Mouse (Mus musculus) E14TG2a.4 (cell line): ENCODE results near the gene Gpr179.

ENCODE experiments used
- H3K27me3 ChIP-seq: 2 replicates; pipeline ENCODE4 v1.6.1; 2014; ENCODE audit warnings: low read length, control low read depth; ENCODE audit not compliant: insufficient read depth
- H3K36me3 ChIP-seq: 2 replicates; pipeline ENCODE4 v1.6.1; 2014; ENCODE audit warnings: low read length, control low read depth; ENCODE audit not compliant: insufficient read depth
- H3K4me1 ChIP-seq: replicated peaks from 2 replicates; pipeline ENCODE4 v1.6.1; 2014; ENCODE audit warnings: low read depth, low read length, control low read depth
- H3K4me3 ChIP-seq: replicated peaks from 2 replicates; pipeline ENCODE4 v1.5.1; 2014; ENCODE audit warnings: mild to moderate bottlenecking, low read length
- H3K9me3 ChIP-seq: 2 replicates; pipeline ENCODE4 v1.6.1; 2014; ENCODE audit warnings: low read length, control low read depth
- CTCF ChIP-seq: conservative IDR thresholded peaks from 2 replicates; pipeline ENCODE4 v1.5.1; 2014; ENCODE audit warnings: low read length
- NANOG ChIP-seq: IDR thresholded peaks from 2 replicates; pipeline ENCODE4 v1.6.1; 2014; ENCODE audit warnings: borderline replicate concordance, low read length, mixed read lengths
- POU5F1 ChIP-seq: IDR thresholded peaks from 2 replicates; pipeline ENCODE4 v1.6.1; 2014; ENCODE audit warnings: low read length, borderline replicate concordance

Gene Gpr179

DNA sequence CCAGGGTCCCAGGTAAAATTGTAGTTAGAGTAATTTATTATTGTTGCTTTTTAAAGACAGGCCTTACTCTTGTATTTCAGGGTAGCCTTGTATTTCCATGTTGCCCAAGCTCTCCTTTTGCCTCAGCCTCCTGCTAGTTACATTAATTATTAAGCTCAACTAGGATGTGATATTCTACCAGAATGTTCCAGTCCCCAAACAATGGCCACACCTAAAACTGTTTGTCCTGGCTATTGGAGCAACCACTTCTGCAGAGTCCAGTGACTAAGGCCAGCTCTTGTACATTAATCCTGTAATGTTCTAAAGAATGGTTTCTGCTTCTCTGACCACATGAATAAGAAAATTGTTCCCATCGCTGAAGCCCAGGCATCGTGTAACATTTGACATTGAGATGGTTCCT lies 31.1 kb upstream of the Gpr179 start:
- H3K4me1 ChIP-seq, result peaks cover 16% of the 10 kb centered on the region
- peaks cover 63% of the 10 kb centered on the region for H3K36me3 ChIP-seq
- no peak for TF ChIP-seq NANOG
- H3K4me3 ChIP-seq, result no peak overlapping the region
- H3K9me3 ChIP-seq, result no peaks in the 10 kb centered on the region
- H3K27me3 ChIP-seq, result no peaks in the 10 kb centered on the region

DNA sequence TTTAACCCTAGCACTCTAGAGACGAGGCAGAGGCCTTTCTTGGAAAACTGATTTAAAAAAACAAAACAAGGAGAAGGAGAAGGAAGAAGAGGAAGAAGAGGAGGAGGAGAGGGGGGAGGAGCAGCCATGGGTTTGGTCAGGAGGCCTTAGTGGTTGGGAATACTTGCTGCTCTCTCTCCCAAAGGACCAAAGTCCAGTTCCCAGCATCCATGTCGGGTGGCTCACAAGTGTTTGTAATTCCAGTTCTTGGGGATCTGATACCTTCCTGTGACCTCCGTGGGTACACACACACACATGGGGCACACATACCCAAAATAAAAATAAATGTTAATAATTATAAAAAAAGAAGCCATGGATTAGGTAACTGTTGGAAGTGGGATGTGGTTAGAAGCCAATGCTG lies 28.2 kb upstream of the Gpr179 start:
- Histone ChIP-seq H3K36me3 (peaks cover 76% of the 10 kb centered on the region), H3K9me3 (no peaks in the 10 kb centered on the region), H3K4me1 (peaks cover 11% of the 10 kb centered on the region), H3K27me3 (no peaks in the 10 kb centered on the region), H3K4me3 (no peak overlapping the region)
- TF ChIP-seq NANOG (no peak), POU5F1 (no peak), CTCF (no peak)

DNA sequence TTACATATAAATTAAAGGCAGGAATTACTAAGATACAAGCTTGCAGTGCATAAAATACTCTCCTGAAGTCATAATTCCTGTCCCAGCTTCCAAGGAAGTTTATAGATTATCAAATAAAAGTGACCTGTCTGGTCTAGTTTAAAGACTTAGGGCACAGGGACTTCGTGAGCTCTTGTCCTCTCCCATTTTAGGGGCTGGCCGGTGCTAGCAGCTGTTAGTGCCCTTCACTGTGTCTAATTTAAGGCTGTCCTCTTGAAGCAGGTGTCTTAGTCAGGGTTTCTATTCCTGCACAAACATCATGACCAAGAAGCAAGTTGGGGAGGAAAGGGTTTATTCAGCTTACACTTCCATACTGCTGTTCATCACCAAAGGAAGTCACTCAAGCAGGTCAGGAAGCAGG lies 21.5 kb upstream of the Gpr179 start:
- Histone ChIP-seq H3K4me1 (peaks cover 14% of the 10 kb centered on the region), H3K36me3 (peaks cover 57% of the 10 kb centered on the region), H3K27me3 (no peaks in the 10 kb centered on the region), H3K9me3 (no peaks in the 10 kb centered on the region), H3K4me3 (no peak overlapping the region)
- TF ChIP-seq NANOG, result no peak
- no peak for TF ChIP-seq POU5F1

DNA sequence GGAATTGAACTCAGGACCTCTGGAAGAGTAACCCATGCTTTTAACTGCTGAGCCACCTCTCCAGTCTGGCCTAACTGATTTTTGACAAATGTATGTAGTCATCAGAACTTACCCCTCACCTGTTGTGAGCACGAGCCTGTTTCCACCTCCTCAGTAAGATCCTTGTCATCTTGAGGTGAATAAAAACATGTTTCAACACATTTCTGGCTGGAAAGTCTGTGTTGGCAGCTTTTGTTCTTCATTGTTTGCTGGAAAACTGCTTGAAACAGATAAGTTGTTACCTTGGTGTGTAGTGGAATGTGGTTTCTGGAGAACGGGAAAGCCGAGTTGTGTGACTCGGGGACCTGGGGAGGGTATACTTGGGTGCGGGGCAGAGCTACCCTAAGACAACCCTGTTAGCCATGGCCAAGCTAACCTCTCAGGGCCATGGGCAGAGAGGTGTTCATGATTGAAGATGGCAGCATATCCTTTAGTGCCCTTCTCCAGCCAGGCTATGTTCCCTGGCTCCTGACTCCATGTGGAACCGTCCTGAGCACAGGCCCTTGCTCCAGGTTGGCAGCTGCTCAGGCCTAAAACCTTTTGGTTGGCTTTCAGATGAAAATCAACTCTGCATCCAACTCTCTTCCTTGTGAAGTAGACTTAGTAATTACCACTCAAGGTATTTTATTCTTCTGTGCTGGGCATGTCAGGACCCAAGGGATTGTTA lies 20.4 kb upstream of the Gpr179 start:
- TF ChIP-seq NANOG, result no peak
- TF ChIP-seq CTCF, result no peak
- H3K36me3 ChIP-seq, result peaks cover 54% of the 10 kb centered on the region
- H3K4me3 ChIP-seq, result no peak overlapping the region
- H3K4me1 ChIP-seq, result peaks cover 18% of the 10 kb centered on the region
- no peaks in the 10 kb centered on the region for H3K27me3 ChIP-seq
- no peaks in the 10 kb centered on the region for H3K9me3 ChIP-seq

DNA sequence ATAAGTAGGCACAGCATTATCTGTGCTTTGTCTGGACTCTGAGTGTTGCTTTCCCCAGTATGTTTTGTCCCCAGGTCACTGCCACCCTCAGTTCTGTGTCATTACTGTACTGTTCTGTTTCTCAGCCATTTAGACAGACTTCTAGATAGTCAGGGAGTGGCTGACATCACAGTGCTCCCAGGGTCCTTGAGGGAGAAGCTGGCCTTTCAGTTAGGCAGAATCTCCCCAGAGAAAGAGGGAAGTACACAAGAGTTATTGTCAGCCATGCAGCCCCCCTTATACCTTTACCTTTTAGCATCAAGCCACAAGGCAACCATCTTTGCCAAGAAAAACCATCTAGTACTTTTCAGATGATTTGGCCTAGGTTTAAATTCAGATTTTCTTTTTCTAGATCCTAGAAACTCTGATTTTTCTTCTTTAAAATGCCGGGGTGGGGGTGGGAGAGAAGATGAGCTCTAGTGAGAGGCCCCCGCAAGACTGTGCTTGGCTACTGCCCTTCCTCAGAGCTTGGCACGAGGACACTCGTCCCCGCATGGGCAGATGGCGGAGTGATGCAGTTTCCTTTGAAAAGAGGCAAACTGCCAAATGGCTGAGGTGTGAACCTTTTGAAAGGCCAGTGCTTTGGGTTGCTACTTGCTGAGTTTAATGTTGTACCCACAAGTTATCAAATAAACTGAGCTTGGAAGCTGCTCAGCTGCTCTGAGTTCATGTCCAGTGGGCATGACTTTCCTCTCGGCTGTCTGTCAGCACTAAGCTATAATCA lies 18.6 kb upstream of the Gpr179 start:
- TF ChIP-seq CTCF (no peak), POU5F1 (no peak), NANOG (no peak)
- Histone ChIP-seq H3K4me3 (no peak overlapping the region), H3K9me3 (no peaks in the 10 kb centered on the region), H3K27me3 (no peaks in the 10 kb centered on the region), H3K36me3 (peaks cover 51% of the 10 kb centered on the region), H3K4me1 (peaks cover 15% of the 10 kb centered on the region)

DNA sequence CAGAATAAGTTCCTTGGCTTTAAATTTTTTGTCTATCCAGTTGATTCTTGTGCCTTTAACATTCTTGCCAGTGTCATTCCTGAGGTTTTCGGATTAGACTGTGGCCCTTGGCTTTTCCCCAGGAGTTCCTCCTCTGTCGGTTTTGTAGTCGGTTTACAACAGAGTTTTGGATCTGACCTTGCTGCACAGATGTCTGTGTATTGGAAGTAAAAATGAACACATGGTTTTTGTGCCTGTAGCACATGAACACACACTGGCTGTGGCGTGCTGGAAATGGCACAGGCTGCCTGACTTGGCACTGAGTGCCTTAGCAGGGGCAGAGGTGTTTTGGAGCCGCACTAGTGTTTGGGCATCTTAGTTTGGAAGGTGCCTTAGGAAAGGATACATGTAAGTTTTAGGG lies 16.6 kb upstream of the Gpr179 start:
- Histone ChIP-seq H3K36me3 (peaks cover 35% of the 10 kb centered on the region), H3K4me1 (peaks cover 35% of the 10 kb centered on the region), H3K27me3 (peaks cover 5% of the 10 kb centered on the region), H3K4me3 (no peak overlapping the region), H3K9me3 (no peaks in the 10 kb centered on the region)
- TF ChIP-seq NANOG, result no peak
- TF ChIP-seq CTCF, result no peak
- no peak for TF ChIP-seq POU5F1

DNA sequence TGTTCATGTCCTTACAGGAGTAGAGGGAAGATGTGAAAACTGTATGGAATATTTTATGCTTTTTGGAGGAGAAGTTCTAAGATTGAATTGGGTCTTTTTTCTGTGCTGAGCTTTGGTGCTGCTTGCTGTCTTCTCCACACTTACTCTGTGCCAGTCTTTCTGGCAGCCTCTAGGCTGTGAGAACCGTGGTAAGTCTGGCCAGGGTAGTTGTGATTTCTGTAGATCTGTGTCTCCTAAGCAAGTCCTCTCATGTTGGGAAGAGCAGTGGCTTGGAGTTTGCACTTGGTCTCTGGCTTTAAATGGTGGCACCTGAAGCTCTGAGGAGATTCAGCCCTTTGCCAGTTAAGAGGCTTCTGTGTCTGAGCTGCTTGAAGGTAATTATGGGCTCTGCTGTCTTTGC lies 13.7 kb upstream of the Gpr179 start:
- Histone ChIP-seq H3K4me3 (no peak overlapping the region), H3K9me3 (no peaks in the 10 kb centered on the region), H3K4me1 (peaks cover 44% of the 10 kb centered on the region), H3K36me3 (peaks cover 28% of the 10 kb centered on the region), H3K27me3 (peaks cover 12% of the 10 kb centered on the region)
- TF ChIP-seq POU5F1 (no peak), CTCF (no peak), NANOG (no peak)

DNA sequence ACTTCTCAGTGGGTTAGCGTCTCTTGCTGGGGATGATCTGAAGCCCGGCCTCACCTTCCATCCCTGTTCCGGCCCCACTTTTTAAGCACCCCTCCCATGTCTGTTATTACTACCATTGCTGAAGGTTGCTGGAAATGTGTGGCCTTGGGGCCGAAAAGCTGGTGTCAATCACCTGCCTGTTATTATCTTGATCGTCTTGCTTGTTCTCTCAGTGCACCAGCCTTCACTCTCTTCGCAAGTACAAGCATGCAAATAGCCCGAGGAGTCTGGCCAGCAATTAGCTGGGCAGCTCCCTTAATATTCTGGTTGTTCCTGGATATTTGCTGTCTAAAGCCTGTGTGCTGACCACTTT lies 11.7 kb upstream of the Gpr179 start:
- Histone ChIP-seq H3K36me3 (peaks cover 25% of the 10 kb centered on the region), H3K4me1 (peaks cover 44% of the 10 kb centered on the region), H3K4me3 (peak overlapping the region; percentile 91), H3K27me3 (peaks cover 12% of the 10 kb centered on the region), H3K9me3 (no peaks in the 10 kb centered on the region)
- TF ChIP-seq CTCF (no peak), POU5F1 (no peak), NANOG (no peak)
